Mouse (Mus musculus): ENCODE results near the gene Xrcc4.

GRCm38 (mm10) chr13:89814543-89814942 is 274.9 kb downstream of the Xrcc4 start:
- no peak for TF ChIP-seq CTCF (conservative IDR thresholded peaks at IDR 0.05; ENCODE audit: insufficient read depth, insufficient read length, low read depth, low read length)
- TF ChIP-seq POLR2A (IDR thresholded peaks at IDR 0.05; ENCODE audit: low read depth, low read length) = no peak

All from kidney, adult 2 months (tissue).